Mouse (Mus musculus) intestine, embryonic 14.5 days (tissue): ENCODE measurements at regions not wholly inside any gene's neighbourhood (a gene's known extent, or its start where the extent isn't known, plus 50 kb on each side); places are given as distances from the start of the nearest gene placed in this dataset.

Experiments
- ATAC-seq: fragments of 200-750 bp; cut with Nextera tagmentation; replicated peaks from 2 replicates; pipeline ENCODE4 v1.8.0; 2017; ENCODE audit warnings: low read depth, moderate number of reproducible peaks, moderate TSS enrichment, moderate library complexity; ENCODE audit not compliant: low FRiP score, low TSS enrichment
- DNase-seq: peaks from one replicate; pipeline ENCODE4 v3.0.0-alpha.2; 2018; ENCODE audit warnings: low spot score
- H3K27ac ChIP-seq: fragments of 300-500 bp; sonication (generic); 2 replicates; pipeline ENCODE4 v1.5.1; 2014; ENCODE audit warnings: low read depth, mild to moderate bottlenecking, control low read depth
- H3K27me3 ChIP-seq: fragments of 300-500 bp; sonication (generic); replicated peaks from 2 replicates; pipeline ENCODE4 v1.6.1; 2014; ENCODE audit warnings: low read length, control low read depth; ENCODE audit not compliant: control insufficient read depth, insufficient read depth
- H3K36me3 ChIP-seq: fragments of 300-500 bp; sonication (generic); 2 replicates; pipeline ENCODE4 v1.6.1; 2014; ENCODE audit warnings: low read length, control low read depth; ENCODE audit not compliant: control insufficient read depth, insufficient read depth
- H3K4me1 ChIP-seq: fragments of 300-500 bp; sonication (generic); replicated peaks from 2 replicates; pipeline ENCODE4 v1.6.1; 2014; ENCODE audit warnings: low read length, control low read depth, mixed read lengths; ENCODE audit not compliant: control insufficient read depth, insufficient read depth
- H3K4me2 ChIP-seq: fragments of 300-500 bp; sonication (generic); 2 replicates; pipeline ENCODE4 v1.6.1; 2014; ENCODE audit warnings: low read length
- H3K4me3 ChIP-seq: fragments of 300-500 bp; sonication (generic); 2 replicates; pipeline ENCODE4 v1.5.1; 2014; ENCODE audit warnings: low read depth, low read length, control low read depth, mixed read lengths
- H3K9ac ChIP-seq: fragments of 300-500 bp; sonication (generic); 2 replicates; pipeline ENCODE4 v1.6.1; 2014; ENCODE audit warnings: mild to moderate bottlenecking, low read length
- H3K9me3 ChIP-seq: fragments of 300-500 bp; sonication (generic); 2 replicates; pipeline ENCODE4 v1.6.1; 2016; ENCODE audit warnings: low read length, control low read depth; ENCODE audit not compliant: control insufficient read depth
- WGBS: fragments of 180-500 bp; shearing (Covaris S2); extraction: QIAGEN DNeasy Blood & Tissue Kit; methylation state at CpG from one replicate; pipeline ENCODE4 v1.1.7; 2014; 5-methylcytosine and 5-hydroxymethylcytosine counted together

- no peak overlapping the region for H3K9ac ChIP-seq
- H3K36me3 ChIP-seq: no peaks in the 10 kb centered on the region
- no peak overlapping the region; the same call in 1 of the 2 replicates for H3K27ac ChIP-seq
- no peak for DNase-seq
- H3K9me3 ChIP-seq: no peaks in the 10 kb centered on the region
- 62% methylated on average over 12 of the region's 12 CpGs for WGBS
- H3K4me2 ChIP-seq: no peak overlapping the region
- H3K4me1 ChIP-seq: peaks cover 16% of the 10 kb centered on the region
- ATAC-seq: peak; percentile 70
- no peaks in the 10 kb centered on the region for H3K27me3 ChIP-seq
- H3K4me3 ChIP-seq: no peak overlapping the region
Observed at GRCm38 (mm10) chr8:26854557-26855238, 122.4 kb upstream of the Zfp703 start.

GRCm38 (mm10) chr8:26855256-26855655 is 121.9 kb upstream of the Zfp703 start:
- Histone ChIP-seq H3K4me2 (no peak overlapping the region), H3K4me1 (peaks cover 14% of the 10 kb centered on the region), H3K36me3 (no peaks in the 10 kb centered on the region), H3K4me3 (no peak overlapping the region), H3K27me3 (no peaks in the 10 kb centered on the region), H3K9ac (no peak overlapping the region), H3K27ac (no peak overlapping the region; the same call in 1 of the 2 replicates), H3K9me3 (no peaks in the 10 kb centered on the region)
- DNase-seq (no peak), ATAC-seq (no peak)
- WGBS: 70% methylated on average over 6 of the region's 6 CpGs

GRCm38 (mm10) chr8:26864571-26864970 is 112.6 kb upstream of the Zfp703 start:
- H3K27ac ChIP-seq: no peak overlapping the region
- H3K4me2 ChIP-seq: no peak overlapping the region
- no peak overlapping the region for H3K4me3 ChIP-seq
- no peaks in the 10 kb centered on the region for H3K36me3 ChIP-seq
- no peaks in the 10 kb centered on the region for H3K9me3 ChIP-seq
- H3K9ac ChIP-seq: no peak overlapping the region
- H3K27me3 ChIP-seq: no peaks in the 10 kb centered on the region
- WGBS: 84% methylated on average over 2 of the region's 2 CpGs
- H3K4me1 ChIP-seq: no peaks in the 10 kb centered on the region
- DNase-seq (no peak), ATAC-seq (no peak)

DNA sequence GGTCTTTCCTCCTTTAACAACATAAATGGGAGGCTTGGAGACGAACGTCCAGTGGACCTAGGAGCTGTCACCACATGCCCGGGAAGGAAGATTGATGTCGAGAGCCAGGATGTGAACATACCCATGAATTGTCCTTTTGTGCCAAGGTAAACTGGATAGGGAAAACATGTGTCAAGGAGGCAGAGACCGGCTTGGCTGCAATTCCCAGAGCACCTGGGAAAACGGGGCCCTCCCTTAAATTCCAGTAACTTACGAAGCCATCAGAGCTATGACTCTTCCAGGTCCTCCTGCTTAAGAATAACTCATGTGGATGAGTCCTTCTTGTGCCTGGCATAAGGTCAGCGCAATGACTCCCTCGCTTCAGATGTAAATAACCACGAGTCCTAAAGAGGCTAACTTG is 112.2 kb upstream of the Zfp703 start:
- DNase-seq: no peak
- 74% methylated on average over 10 of the region's 10 CpGs for WGBS
- Histone ChIP-seq H3K4me2 (no peak overlapping the region), H3K9me3 (peaks cover 3% of the 10 kb centered on the region; the same call in 1 of the 2 replicates), H3K9ac (no peak overlapping the region), H3K36me3 (no peaks in the 10 kb centered on the region), H3K27ac (no peak overlapping the region), H3K4me1 (no peaks in the 10 kb centered on the region), H3K27me3 (no peaks in the 10 kb centered on the region), H3K4me3 (no peak overlapping the region)
- ATAC-seq: no peak

GRCm38 (mm10) chr8:26868101-26868848 is 108.8 kb upstream of the Zfp703 start:
- Histone ChIP-seq H3K27ac (no peak overlapping the region), H3K9ac (no peak overlapping the region), H3K4me3 (no peak overlapping the region), H3K27me3 (no peaks in the 10 kb centered on the region), H3K36me3 (no peaks in the 10 kb centered on the region), H3K4me1 (no peaks in the 10 kb centered on the region), H3K9me3 (peaks cover 8% of the 10 kb centered on the region; the same call in 1 of the 2 replicates), H3K4me2 (no peak overlapping the region)
- no peak for ATAC-seq
- no peak for DNase-seq
- 40% methylated on average over 6 of the region's 6 CpGs for WGBS

GRCm38 (mm10) chr8:26868849-26869110 is 108.3 kb upstream of the Zfp703 start:
- no peaks in the 10 kb centered on the region for H3K36me3 ChIP-seq
- peaks cover 8% of the 10 kb centered on the region; the same call in 1 of the 2 replicates for H3K9me3 ChIP-seq
- ATAC-seq: no peak
- no peak overlapping the region for H3K4me2 ChIP-seq
- H3K9ac ChIP-seq: no peak overlapping the region
- no peak for DNase-seq
- H3K27me3 ChIP-seq: no peaks in the 10 kb centered on the region
- no peaks in the 10 kb centered on the region for H3K4me1 ChIP-seq
- H3K4me3 ChIP-seq: no peak overlapping the region
- no peak overlapping the region for H3K27ac ChIP-seq
- 69% methylated on average over 2 of the region's 2 CpGs for WGBS

- Histone ChIP-seq H3K9ac (no peak overlapping the region), H3K4me2 (no peak overlapping the region), H3K36me3 (no peaks in the 10 kb centered on the region), H3K9me3 (peaks cover 8% of the 10 kb centered on the region; the same call in 1 of the 2 replicates), H3K27ac (no peak overlapping the region), H3K4me1 (no peaks in the 10 kb centered on the region), H3K4me3 (no peak overlapping the region), H3K27me3 (no peaks in the 10 kb centered on the region)
- DNase-seq: no peak
- 84% methylated on average over 7 of the region's 7 CpGs for WGBS
- no peak for ATAC-seq
Observed at GRCm38 (mm10) chr8:26871838-26872237, 105.3 kb upstream of the Zfp703 start.

DNA sequence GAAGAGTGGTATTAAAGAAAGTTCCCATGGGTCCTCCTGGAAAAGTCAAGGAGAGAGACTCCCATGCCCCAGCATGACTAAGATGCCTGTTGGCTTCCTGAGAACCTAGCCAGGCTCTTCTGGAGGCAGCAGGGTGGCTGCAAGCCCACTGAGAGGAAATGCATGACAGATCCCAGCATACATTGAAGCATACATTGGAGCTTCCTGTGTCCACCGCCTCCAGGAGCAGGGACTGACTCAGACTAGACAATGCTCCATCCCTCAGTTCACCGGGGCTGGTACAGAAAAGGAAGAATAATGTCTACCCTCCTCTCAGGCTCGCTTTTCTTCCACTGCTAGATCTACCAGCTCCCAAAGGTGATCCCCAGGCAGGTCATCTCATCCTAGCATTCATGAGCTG is 104.7 kb upstream of the Zfp703 start:
- Histone ChIP-seq H3K4me3 (no peak overlapping the region), H3K4me1 (no peaks in the 10 kb centered on the region), H3K27ac (no peak overlapping the region), H3K36me3 (no peaks in the 10 kb centered on the region), H3K4me2 (no peak overlapping the region), H3K9ac (no peak overlapping the region), H3K9me3 (peaks cover 8% of the 10 kb centered on the region; the same call in 1 of the 2 replicates), H3K27me3 (no peaks in the 10 kb centered on the region)
- ATAC-seq: no peak
- DNase-seq: no peak
- WGBS: 83% methylated on average over 3 of the region's 3 CpGs

- no peaks in the 10 kb centered on the region for H3K36me3 ChIP-seq
- H3K4me3 ChIP-seq: no peak overlapping the region
- DNase-seq (no peak), ATAC-seq (no peak)
- peaks cover 8% of the 10 kb centered on the region; the same call in 1 of the 2 replicates for H3K9me3 ChIP-seq
- H3K4me1 ChIP-seq: no peaks in the 10 kb centered on the region
- H3K4me2 ChIP-seq: no peak overlapping the region
- no peak overlapping the region for H3K9ac ChIP-seq
- H3K27ac ChIP-seq: no peak overlapping the region
- H3K27me3 ChIP-seq: no peaks in the 10 kb centered on the region
- 55% methylated on average over 8 of the region's 8 CpGs for WGBS
Observed at GRCm38 (mm10) chr8:26872815-26873214, 104.3 kb upstream of the Zfp703 start.
